Mouse (Mus musculus) CH12.LX (cell line): ENCODE measurements around the gene Gm20662. TPM values are rescaled to one million over a fixed set of nuclear protein-coding genes. Genes with fewer than 3 reads are reported as not detected.
A peak's percentile ranks its signal among the peaks of the same experiment; 100 is the strongest.

Experiments used
- DNase-seq: peaks from one replicate; pipeline ENCODE4 v3.0.0-alpha.2; 2013; ENCODE audit errors: extremely low read depth
- H3K27ac ChIP-seq: 2 replicates; pipeline ENCODE4 v1.5.1; 2012; ENCODE audit warnings: low read depth, mild to moderate bottlenecking, control low read depth, moderate library complexity; ENCODE audit not compliant: insufficient read depth
- H3K27me3 ChIP-seq: replicated peaks from 2 replicates; pipeline ENCODE3; 2012; ENCODE audit warnings: inconsistent platforms
- H3K36me3 ChIP-seq, 2 experiments: replicated peaks in 1 of 2; 2 replicates each; pipeline versions ENCODE3 to v1.6.1; 2012; ENCODE audit warnings: inconsistent platforms in 1 of 2, low read length in 1 of 2, mild to moderate bottlenecking in 1 of 2, mixed read lengths in 1 of 2, moderate library complexity in 1 of 2; ENCODE audit not compliant: control insufficient read depth in 1 of 2, insufficient read depth in 1 of 2
- H3K4me1 ChIP-seq, 2 experiments: 2 replicates each; pipeline ENCODE4 v1.6.1; 2012; ENCODE audit warnings: inconsistent platforms in 1 of 2, moderate library complexity in 1 of 2; ENCODE audit not compliant: insufficient read depth in 2 of 2, control insufficient read depth in 1 of 2
- H3K4me2 ChIP-seq: 2 replicates; pipeline ENCODE4 v1.6.1; 2012; ENCODE audit warnings: low read depth, mild to moderate bottlenecking, control low read depth; ENCODE audit not compliant: poor library complexity, insufficient read depth, severe bottlenecking
- H3K4me3 ChIP-seq, 3 experiments: fragments of 150-350 bp in 1 of 3; sonication (generic) in 1 of 3; replicated peaks in 1 of 3; 2 replicates each; pipeline versions ENCODE3 to v1.5.1; 2011 to 2012; ENCODE audit warnings: low read depth in 2 of 3, low read length in 2 of 3, mild to moderate bottlenecking in 2 of 3, moderate library complexity in 2 of 3, control low read depth in 1 of 3, improper control_type of control experiment in 1 of 3, inconsistent platforms in 1 of 3, mixed read lengths in 1 of 3; ENCODE audit not compliant: poor library complexity in 1 of 3
- H3K79me2 ChIP-seq: replicated peaks from 2 replicates; pipeline ENCODE4 v1.6.1; 2012; ENCODE audit warnings: mild to moderate bottlenecking, moderate library complexity; ENCODE audit not compliant: control insufficient read depth, poor library complexity, insufficient read depth, severe bottlenecking; ENCODE audit errors: extremely low read depth
- H3K9ac ChIP-seq: 2 replicates; pipeline ENCODE4 v1.6.1; 2012; ENCODE audit warnings: low read depth, mild to moderate bottlenecking, control low read depth, moderate library complexity; ENCODE audit not compliant: insufficient read depth
- H3K9me3 ChIP-seq: replicated peaks from 2 replicates; pipeline ENCODE3; 2012; ENCODE audit warnings: low read length, inconsistent platforms, mixed read lengths
- CHD1 ChIP-seq: IDR thresholded peaks from 2 replicates; pipeline ENCODE4 v1.6.1; 2012; ENCODE audit warnings: low read depth, low read length, improper control_type of control experiment, inconsistent platforms
- ELF1 ChIP-seq: IDR thresholded peaks from 2 replicates; pipeline ENCODE4 v1.6.1; 2014; ENCODE audit warnings: low read depth, mild to moderate bottlenecking, inconsistent platforms, low read length, improper control_type of control experiment
- EP300 ChIP-seq: IDR thresholded peaks from 2 replicates; pipeline ENCODE4 v1.6.1; 2011; ENCODE audit warnings: low read length, improper control_type of control experiment
- GABPA ChIP-seq: IDR thresholded peaks from 2 replicates; pipeline ENCODE4 v1.6.1; 2012; ENCODE audit warnings: low read depth, low read length, improper control_type of control experiment, inconsistent platforms; ENCODE audit not compliant: insufficient replicate concordance
- JUN ChIP-seq: IDR thresholded peaks from 2 replicates; pipeline ENCODE4 v1.6.1; 2011; ENCODE audit warnings: low read depth, mild to moderate bottlenecking, low read length, improper control_type of control experiment, moderate library complexity; ENCODE audit not compliant: insufficient read depth
- KAT2A ChIP-seq: IDR thresholded peaks from 2 replicates; pipeline ENCODE4 v1.6.1; 2012; ENCODE audit warnings: low read length, improper control_type of control experiment, inconsistent platforms; ENCODE audit not compliant: insufficient replicate concordance
- MAFK ChIP-seq: IDR thresholded peaks from 2 replicates; pipeline ENCODE4 v1.6.1; 2011; ENCODE audit warnings: low read length, improper control_type of control experiment; ENCODE audit not compliant: insufficient replicate concordance
- MAX ChIP-seq: IDR thresholded peaks from 2 replicates; pipeline ENCODE4 v1.6.1; 2011; ENCODE audit warnings: low read length, improper control_type of control experiment
- MAZ ChIP-seq: IDR thresholded peaks from 2 replicates; pipeline ENCODE4 v1.6.1; 2012; ENCODE audit warnings: low read depth, mild to moderate bottlenecking, inconsistent platforms, low read length, improper control_type of control experiment, moderate library complexity
- MYC ChIP-seq: IDR thresholded peaks from 2 replicates; pipeline ENCODE4 v1.6.1; 2011; ENCODE audit warnings: low read depth, mild to moderate bottlenecking, improper control_type of control experiment, low read length
- NELFE ChIP-seq: IDR thresholded peaks from 2 replicates; pipeline ENCODE4 v1.6.1; 2011; ENCODE audit warnings: low read depth, low read length, improper control_type of control experiment
- NRF1 ChIP-seq: IDR thresholded peaks from 2 replicates; pipeline ENCODE4 v1.6.1; 2014; ENCODE audit warnings: low read depth, mild to moderate bottlenecking, inconsistent platforms, low read length, improper control_type of control experiment, moderate library complexity
- POLR2AphosphoS2 ChIP-seq: IDR thresholded peaks from 2 replicates; pipeline ENCODE4 v1.6.1; 2011; ENCODE audit warnings: low read depth, low read length, improper control_type of control experiment
- RCOR1 ChIP-seq: conservative IDR thresholded peaks from 2 replicates; pipeline ENCODE4 v1.6.1; 2012; ENCODE audit warnings: low read depth, mild to moderate bottlenecking, inconsistent platforms, low read length, improper control_type of control experiment
- SIN3A ChIP-seq: IDR thresholded peaks from 2 replicates; pipeline ENCODE4 v1.6.1; 2012; ENCODE audit warnings: low read length, improper control_type of control experiment, inconsistent platforms
- SMC3 ChIP-seq: IDR thresholded peaks from 2 replicates; pipeline ENCODE4 v1.6.1; 2011; ENCODE audit warnings: low read depth, low read length, improper control_type of control experiment
- TBP ChIP-seq: conservative IDR thresholded peaks from 2 replicates; pipeline ENCODE4 v1.6.1; 2011; ENCODE audit warnings: low read depth, low read length, improper control_type of control experiment
- TCF12 ChIP-seq: IDR thresholded peaks from 2 replicates; pipeline ENCODE4 v1.6.1; 2014; ENCODE audit warnings: low read depth, mild to moderate bottlenecking, inconsistent platforms, low read length, improper control_type of control experiment
- ZKSCAN1 ChIP-seq: IDR thresholded peaks from 2 replicates; pipeline ENCODE4 v1.6.1; 2012; ENCODE audit warnings: low read depth, inconsistent platforms, low read length, improper control_type of control experiment, borderline replicate concordance
- ZMIZ1 ChIP-seq: IDR thresholded peaks from 2 replicates; pipeline ENCODE4 v1.6.1; 2012; ENCODE audit warnings: low read depth, mild to moderate bottlenecking, inconsistent platforms, low read length, improper control_type of control experiment
- dilution Hi-C: fragments of 300-500 bp; cut with MboI; formaldehyde crosslinking; loops from 2 replicates; pipeline ENCODE4 v1.14.3; 2020; ENCODE audit warnings: low sequenced_read_pairs; ENCODE audit not compliant: extremely low pct_unique_long_range_greater_than_20kb, extremely low pct_ligation_motif_present
- in situ Hi-C: fragments of 300-500 bp; cut with MboI; formaldehyde crosslinking; loops from 3 replicates; pipeline ENCODE4 v1.14.3; 2019; ENCODE audit warnings: low sequenced_read_pairs, low pct_ligation_motif_present, low pct_unique_long_range_greater_than_20kb, mixed read lengths
- polyA plus RNA-seq: library from polyadenylated mRNA; unstranded; fragments of >175 nt; gene quantifications from 2 replicates; pipeline ENCODE4 v1.2.1, GENCODE M21; 2012; ENCODE audit warnings: low read depth; ENCODE audit not compliant: insufficient read length
- total RNA-seq, 2 experiments: library from RNA; depleted of rRNA; stranded (reverse); fragments of 300-350 nt in 1 of 2; fragments of >200 nt in 1 of 2; gene quantifications; 2 replicates each; pipeline ENCODE4 v1.2.3; 2012 to 2014

Gene Gm20662
- total and polyA plus RNA-seq, 3 experiments, result 0.31 to 1.2 TPM; not detected in 1

DNA sequence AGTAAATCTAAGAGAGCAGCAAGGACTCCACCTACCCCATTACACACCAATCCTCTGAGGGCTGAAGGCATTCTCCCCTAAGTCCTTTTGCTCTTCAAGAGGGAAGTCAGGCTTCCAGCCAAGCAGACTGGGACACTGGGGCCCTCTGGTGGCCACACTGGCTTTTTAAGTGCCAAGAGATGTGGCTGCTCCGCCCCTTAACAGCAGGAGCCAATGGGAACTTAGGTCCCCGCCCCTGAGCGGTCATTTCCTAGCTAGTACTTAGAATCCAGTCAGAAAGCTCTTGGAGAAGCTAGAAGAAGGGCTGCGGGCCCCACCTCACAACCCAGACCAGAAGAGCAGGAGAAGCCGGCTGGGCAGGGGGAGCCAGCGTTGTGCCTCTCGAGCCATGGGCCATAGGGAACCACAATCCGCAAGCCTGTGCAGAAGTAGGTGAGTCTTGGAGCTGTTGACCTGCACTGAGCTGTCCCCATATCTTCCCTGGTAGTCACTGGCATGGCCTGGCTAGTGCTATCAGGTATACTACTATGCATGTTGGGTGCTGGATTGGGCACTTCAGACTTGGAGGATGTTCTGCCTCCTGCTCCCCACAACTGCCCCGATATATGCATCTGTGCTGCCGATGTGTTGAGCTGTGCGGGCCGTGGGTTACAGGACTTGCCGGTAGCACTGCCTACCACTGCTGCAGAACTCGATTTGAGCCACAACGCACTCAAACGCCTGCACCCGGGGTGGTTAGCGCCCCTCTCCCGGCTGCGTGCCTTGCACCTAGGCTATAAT, 56.9 kb downstream of the Gm20662 start, which contains the start of gene Amigo3 (continued):
- TF ChIP-seq JUN (no peak), SMC3 (peak; percentile 89), MAZ (no peak), NELFE (no peak), ELF1 (peak; percentile 53; the same call in 1 of the 2 replicates), NRF1 (no peak)

GRCm38 (mm10) chr9:108053665-108054225, 57.6 kb downstream of the Gm20662 start:
- Histone ChIP-seq H3K9me3 (no peaks in the 10 kb centered on the region), H3K27me3 (no peaks in the 10 kb centered on the region)
- no peak for TF ChIP-seq POLR2AphosphoS2
- TF ChIP-seq GABPA, result no peak
- TF ChIP-seq ZKSCAN1, result no peak
- no peak for TF ChIP-seq RCOR1
- no peak for TF ChIP-seq MAX
- TF ChIP-seq CHD1, result no peak
- TF ChIP-seq TCF12, result no peak
- no peak for TF ChIP-seq ZMIZ1
- TF ChIP-seq NELFE, result no peak
- no peak for TF ChIP-seq ELF1
- TF ChIP-seq MYC, result no peak
- no peak for TF ChIP-seq EP300
- TF ChIP-seq KAT2A, result no peak
- no peak for TF ChIP-seq MAZ
- no peak for TF ChIP-seq MAFK
- TF ChIP-seq SIN3A, result no peak
- TF ChIP-seq TBP, result no peak
- TF ChIP-seq NRF1, result no peak
- TF ChIP-seq, all 38 proteins: peak for 0
- dilution Hi-C loops, result no loop called here
- no peak for DNase-seq
- Histone ChIP-seq H3K27ac (no peak overlapping the region), H3K4me3 (no peak overlapping the region), H3K79me2 (no peaks in the 10 kb centered on the region), H3K36me3 (peaks cover 79 to 86% of the 10 kb centered on the region in 2 experiments), H3K4me2 (no peak overlapping the region), H3K4me1 (peaks cover 2 to 24% of the 10 kb centered on the region in 2 experiments; a peak in 2 of 4 replicates), H3K9ac (no peak overlapping the region)
- in situ Hi-C loops, result no loop called here
